Mouse (Mus musculus): ENCODE measurements around the gene Cerk. TPM values are rescaled to one million over a fixed set of nuclear protein-coding genes. Genes with fewer than 3 reads are reported as not detected.
"Not testable (repeated sequence)": the region's sequence is repeated elsewhere in the genome, so short reads cannot be mapped to it uniquely, and the experiment has no call there.

The Cerk gene
- polyA plus RNA-seq, 1 experiment from 2014 or later = 24.1 TPM

DNA sequence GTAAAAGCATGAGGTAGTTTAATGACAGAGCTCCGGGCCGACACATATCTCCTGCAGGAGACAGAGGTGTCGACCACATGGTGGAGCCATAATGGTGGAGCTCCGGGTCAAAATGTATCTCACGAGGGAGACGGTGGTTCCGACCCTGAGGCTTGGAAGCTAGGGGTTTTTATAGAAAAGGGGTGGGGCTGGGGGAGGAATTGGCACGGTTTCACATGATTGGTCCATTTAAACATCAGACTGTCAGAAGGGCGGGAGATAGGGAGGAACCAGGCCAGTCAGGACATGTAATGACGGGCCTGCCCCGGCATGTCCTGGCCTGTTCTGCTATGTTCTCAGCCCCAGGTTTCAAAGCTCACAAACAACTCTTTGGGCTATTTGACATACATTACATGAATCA, 36.0 kb upstream of the Cerk start:
- not testable (repeated sequence) for H3K4me1 ChIP-seq; H3K9me3 ChIP-seq; H3K4me3 ChIP-seq (replicated peaks); ATAC-seq (ENCODE audit: low FRiP score); H3K27me3 ChIP-seq; H3K9ac ChIP-seq; H3K27ac ChIP-seq; H3K36me3 ChIP-seq (replicated peaks); H3K4me2 ChIP-seq
- WGBS = 88% methylated on average over 11 of the region's 11 CpGs

DNA sequence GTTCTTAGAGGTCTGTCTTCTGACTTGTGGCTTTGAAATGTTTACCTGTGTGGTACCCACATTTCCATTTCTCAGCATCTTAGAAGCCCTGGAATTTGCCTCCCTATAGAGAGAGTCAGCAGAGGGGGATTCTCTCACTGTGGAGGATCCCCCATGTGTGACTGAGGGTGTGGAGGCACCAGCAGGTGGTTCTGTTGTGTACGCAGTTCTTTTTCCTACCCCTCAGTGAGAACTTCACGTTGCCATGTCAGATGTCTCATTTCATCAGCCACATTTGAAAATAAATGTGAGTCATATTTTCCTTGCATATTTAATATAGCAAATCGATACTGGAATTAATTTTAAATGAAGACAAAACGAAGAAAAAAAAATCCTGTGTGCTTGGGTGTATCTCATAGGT, 35.4 kb upstream of the Cerk start:
- Histone ChIP-seq H3K27ac (no peak overlapping the region), H3K9ac (no peak overlapping the region), H3K4me3 (replicated peaks) (no peak overlapping the region), H3K4me2 (no peak overlapping the region), H3K36me3 (replicated peaks) (no peaks in the 10 kb centered on the region), H3K4me1 (no peaks in the 10 kb centered on the region), H3K27me3 (no peaks in the 10 kb centered on the region), H3K9me3 (no peaks in the 10 kb centered on the region)
- 88% methylated on average over 4 of the region's 4 CpGs for WGBS
- no peak for ATAC-seq (ENCODE audit: low FRiP score)

DNA sequence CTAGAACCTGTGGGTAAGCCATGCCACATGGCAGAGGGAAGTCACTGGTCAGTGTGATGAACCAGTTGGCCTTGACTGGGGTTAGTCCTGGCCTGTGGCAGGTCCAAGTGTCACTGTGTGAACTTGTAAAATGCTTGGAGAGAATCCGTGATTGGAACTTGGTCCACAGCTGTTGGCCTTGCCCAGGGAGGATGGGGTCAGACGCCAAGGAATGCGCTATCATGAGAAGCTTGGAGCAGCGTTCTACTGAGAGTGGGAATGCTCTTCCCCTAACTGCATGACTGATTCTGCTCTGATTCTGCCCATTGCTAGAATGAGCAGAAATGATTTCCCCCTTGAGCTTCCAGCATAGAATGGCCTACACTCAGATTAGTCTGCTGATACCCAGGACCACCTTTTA, 34.8 kb upstream of the Cerk start:
- no peak overlapping the region for H3K27ac ChIP-seq
- no peaks in the 10 kb centered on the region for H3K9me3 ChIP-seq
- H3K36me3 ChIP-seq (replicated peaks) = no peaks in the 10 kb centered on the region
- no peaks in the 10 kb centered on the region for H3K27me3 ChIP-seq
- no peaks in the 10 kb centered on the region for H3K4me1 ChIP-seq
- no peak overlapping the region for H3K9ac ChIP-seq
- 89% methylated on average over 4 of the region's 4 CpGs for WGBS
- H3K4me2 ChIP-seq = no peak overlapping the region
- H3K4me3 ChIP-seq (replicated peaks) = no peak overlapping the region
- ATAC-seq (ENCODE audit: low FRiP score) = no peak

DNA sequence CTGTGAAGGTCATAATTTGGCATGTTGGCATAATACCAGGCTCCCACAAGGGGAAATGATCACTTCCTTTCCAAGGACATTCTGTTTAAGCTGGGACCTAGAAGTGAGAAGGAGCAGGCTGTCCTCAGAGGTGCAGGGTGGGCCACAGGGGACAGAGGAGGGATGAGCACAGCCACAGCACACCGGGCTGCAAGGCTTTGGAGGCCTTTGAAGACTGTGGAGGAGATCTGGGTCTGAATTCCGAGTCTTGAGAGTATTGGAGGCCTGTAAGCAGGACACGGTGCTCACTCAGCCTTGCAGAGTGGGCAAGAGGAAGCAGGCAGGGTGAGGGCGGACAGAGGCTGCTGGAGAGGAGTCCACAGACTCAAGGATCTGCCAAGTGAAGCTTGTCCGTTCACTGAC, 34.3 kb upstream of the Cerk start:
- H3K9ac ChIP-seq = no peak overlapping the region
- ATAC-seq (ENCODE audit: low FRiP score) = no peak

DNA sequence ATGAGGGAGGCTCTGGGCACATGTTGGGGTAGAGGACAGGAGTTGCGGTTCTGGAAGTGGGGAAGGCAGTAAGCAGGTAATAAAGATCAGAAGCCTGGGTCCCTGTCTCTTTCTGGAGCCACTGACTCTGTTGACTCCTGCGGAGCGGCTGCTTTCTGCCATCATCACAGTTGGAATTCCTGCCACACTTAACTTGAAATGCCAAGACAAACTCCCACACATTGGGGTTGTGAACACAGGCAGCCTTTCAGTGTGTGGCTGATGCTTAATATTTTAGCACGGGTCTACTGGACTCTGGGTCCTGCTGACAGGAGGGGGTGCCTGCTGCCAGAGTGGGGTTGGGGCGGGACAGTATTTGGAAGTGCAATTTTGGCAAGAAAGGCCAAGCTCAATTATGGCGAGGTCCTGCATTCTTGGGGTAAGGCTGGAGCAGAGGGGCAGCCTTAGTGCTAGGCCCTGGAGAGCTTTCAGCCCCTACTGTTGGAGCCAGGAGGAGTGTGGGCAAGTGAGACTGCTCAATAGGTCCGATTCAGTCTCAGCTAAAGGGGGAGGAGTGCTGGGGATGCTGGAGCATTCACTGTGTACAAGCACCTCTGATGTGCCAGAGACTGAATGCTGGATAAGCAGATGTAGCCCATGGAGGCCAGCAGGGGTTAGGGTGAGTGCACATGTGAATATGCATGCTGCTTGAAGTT, 33.7 kb upstream of the Cerk start:
- Histone ChIP-seq H3K4me1 (peaks cover 7% of the 10 kb centered on the region), H3K36me3 (replicated peaks) (no peaks in the 10 kb centered on the region), H3K27me3 (no peaks in the 10 kb centered on the region), H3K4me3 (replicated peaks) (no peak overlapping the region), H3K27ac (no peak overlapping the region), H3K9ac (no peak overlapping the region), H3K4me2 (no peak overlapping the region), H3K9me3 (no peaks in the 10 kb centered on the region)
- 82% methylated on average over 7 of the region's 7 CpGs for WGBS
- no peak for ATAC-seq (ENCODE audit: low FRiP score)

More for the DNA sequence above, 34.3 kb upstream of the Cerk start:
- Histone ChIP-seq H3K27me3 (no peaks in the 10 kb centered on the region), H3K4me2 (no peak overlapping the region), H3K9me3 (no peaks in the 10 kb centered on the region), H3K27ac (no peak overlapping the region), H3K4me1 (peaks cover 2% of the 10 kb centered on the region; the same call in 1 of the 2 replicates), H3K4me3 (replicated peaks) (no peak overlapping the region), H3K36me3 (replicated peaks) (no peaks in the 10 kb centered on the region)
- WGBS = 85% methylated on average over 5 of the region's 5 CpGs

DNA sequence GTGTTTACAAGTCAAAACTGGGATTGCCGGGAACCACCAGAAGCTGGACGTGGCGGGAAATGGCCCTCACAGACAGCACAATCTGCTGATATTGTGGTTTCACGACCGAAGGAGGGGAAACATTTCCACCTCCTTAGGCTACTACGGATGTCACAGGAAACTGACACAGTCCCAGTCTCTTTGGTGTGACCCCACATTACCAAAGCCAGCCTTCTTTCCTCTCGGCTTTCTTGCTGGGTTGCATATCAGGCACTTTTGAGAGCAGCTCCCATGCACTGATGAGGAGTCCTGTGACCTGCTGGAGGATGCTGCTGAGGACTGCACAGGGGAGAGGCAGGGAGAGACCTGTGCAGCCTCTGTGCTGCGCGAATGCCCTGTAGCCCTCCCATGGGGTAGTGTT, 30.7 kb upstream of the Cerk start:
- H3K9me3 ChIP-seq; H3K27me3 ChIP-seq; H3K36me3 ChIP-seq (replicated peaks); ATAC-seq (ENCODE audit: low FRiP score); H3K9ac ChIP-seq; H3K27ac ChIP-seq; H3K4me3 ChIP-seq (replicated peaks); H3K4me2 ChIP-seq: not testable (repeated sequence)
- peaks cover 19% of the 10 kb centered on the region for H3K4me1 ChIP-seq
- WGBS = 85% methylated on average over 9 of the region's 9 CpGs

DNA sequence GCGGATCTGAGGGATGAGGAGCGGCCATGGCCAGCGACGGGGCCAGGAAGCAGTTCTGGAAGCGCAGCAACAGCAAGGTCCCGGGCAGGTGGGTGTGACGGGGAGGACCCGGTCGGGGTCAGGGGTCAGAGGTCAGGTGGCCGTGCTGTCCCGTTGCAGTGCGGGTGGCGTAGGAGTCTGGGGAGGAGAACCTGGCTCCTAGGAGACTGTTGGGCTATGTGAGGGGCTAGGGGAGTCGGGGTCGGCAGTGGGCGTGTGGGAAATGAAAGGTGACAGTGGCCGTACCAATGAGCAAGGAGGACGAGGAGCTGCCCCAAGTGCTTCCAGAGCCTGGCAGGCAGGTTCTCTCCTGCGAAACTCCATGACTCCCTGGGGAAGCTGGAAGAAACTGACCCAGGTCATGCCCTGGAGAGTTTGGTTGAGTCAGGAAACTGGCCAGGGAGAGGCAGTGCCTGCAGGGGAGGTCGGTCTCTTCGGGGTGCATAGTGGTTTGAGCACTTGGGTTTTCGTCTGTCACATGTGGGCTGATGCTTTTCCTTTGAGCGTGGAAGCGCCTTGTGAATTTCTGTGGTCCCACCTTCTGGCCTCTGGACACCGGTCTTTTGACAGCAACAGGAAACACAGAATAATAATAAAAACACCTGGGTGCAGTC, 28.7 kb upstream of the Cerk start:
- H3K9me3 ChIP-seq = no peaks in the 10 kb centered on the region
- peaks cover 19% of the 10 kb centered on the region for H3K4me1 ChIP-seq
- H3K4me2 ChIP-seq = peak overlapping the region; percentile 99
- peak overlapping the region; percentile 86 for H3K9ac ChIP-seq
- peak overlapping the region; percentile 78 for H3K27ac ChIP-seq
- WGBS = 17% methylated on average over 25 of the region's 25 CpGs
- ATAC-seq (ENCODE audit: low FRiP score) = peak; percentile 39; the same call in 1 of the 2 replicates
- H3K36me3 ChIP-seq (replicated peaks) = no peaks in the 10 kb centered on the region
- H3K27me3 ChIP-seq = no peaks in the 10 kb centered on the region
- peak overlapping the region; percentile 78 for H3K4me3 ChIP-seq (replicated peaks)

DNA sequence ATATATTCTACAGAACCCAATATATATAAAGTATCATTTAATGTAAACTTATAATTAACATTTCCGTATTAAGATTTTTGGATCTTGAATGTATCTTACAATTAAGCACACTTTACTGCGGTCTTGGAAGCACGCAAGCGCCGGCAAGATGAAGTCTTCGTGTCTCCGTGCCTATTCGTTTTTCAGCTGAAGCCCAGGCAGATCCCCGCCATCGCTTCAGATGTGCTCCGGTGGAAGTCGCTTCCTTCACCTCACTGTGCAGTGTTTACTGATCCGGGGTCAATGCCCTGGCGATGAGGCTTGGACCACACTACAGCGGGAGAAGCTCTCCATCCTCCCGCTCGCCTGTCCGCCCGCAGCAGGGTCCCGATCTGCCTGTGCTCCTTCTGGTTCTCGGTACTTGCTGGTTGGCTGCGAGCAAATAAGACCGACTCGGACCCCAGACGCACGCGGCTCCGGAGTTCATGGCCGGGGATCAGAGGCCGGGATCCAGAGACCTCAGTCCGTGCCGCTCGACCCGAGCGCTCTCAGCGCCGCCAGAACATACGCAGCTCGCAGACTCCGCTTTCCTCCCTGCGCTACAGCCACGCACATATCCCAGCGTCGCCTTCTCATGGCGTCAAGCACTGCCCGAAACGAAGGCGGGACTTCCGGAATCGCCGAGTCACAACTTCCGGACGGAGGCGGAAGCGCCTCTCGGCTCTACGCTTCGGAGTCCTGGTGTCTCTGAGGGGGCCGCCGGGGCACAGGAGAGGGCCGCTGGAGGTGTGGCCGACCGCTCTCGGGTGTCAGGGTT, 28.0 kb upstream of the Cerk start, which contains the start of gene Tbc1d22a:
TSS of gene Tbc1d22a (plus strand) at position 707 of the 796 bp plus-strand sequence.
- WGBS = under 1% methylated on average over 64 of the region's 64 CpGs
- peak; percentile 94 for ATAC-seq (ENCODE audit: low FRiP score)
- Histone ChIP-seq H3K4me2 (peak within 1 kb of the TSS; percentile 99), H3K27ac (peak within 1 kb of the TSS; percentile 86), H3K9me3 (no peaks in the 10 kb centered on the region), H3K36me3 (replicated peaks) (no peaks in the 10 kb centered on the region), H3K4me3 (replicated peaks) (peak within 1 kb of the TSS; percentile 78), H3K4me1 (peaks cover 19% of the 10 kb centered on the region), H3K9ac (peak within 1 kb of the TSS; percentile 86), H3K27me3 (no peaks in the 10 kb centered on the region)

DNA sequence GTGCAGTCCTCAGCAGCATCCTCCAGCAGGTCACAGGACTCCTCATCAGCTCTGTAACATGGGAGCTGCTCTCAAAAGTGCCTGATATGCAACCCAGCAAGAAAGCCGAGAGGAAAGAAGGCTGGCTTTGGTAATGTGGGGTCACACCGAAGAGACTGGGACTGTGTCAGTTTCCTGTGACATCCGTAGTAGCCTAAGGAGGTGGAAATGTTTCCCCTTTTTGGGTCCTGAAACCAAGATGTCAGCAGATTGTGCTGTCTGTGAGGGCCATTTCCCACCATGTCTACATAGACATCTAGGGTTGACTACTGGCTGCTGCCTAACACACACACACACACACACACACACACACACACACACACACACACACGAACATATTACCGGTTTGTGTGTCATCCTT, 26.3 kb upstream of the Cerk start:
- H3K4me1 ChIP-seq = peaks cover 19% of the 10 kb centered on the region
- not testable (repeated sequence) for ATAC-seq (ENCODE audit: low FRiP score); H3K4me3 ChIP-seq (replicated peaks); H3K4me2 ChIP-seq; H3K36me3 ChIP-seq (replicated peaks); H3K9me3 ChIP-seq; H3K9ac ChIP-seq; H3K27ac ChIP-seq; H3K27me3 ChIP-seq
- WGBS = 92% methylated on average over 5 of the region's 5 CpGs

DNA sequence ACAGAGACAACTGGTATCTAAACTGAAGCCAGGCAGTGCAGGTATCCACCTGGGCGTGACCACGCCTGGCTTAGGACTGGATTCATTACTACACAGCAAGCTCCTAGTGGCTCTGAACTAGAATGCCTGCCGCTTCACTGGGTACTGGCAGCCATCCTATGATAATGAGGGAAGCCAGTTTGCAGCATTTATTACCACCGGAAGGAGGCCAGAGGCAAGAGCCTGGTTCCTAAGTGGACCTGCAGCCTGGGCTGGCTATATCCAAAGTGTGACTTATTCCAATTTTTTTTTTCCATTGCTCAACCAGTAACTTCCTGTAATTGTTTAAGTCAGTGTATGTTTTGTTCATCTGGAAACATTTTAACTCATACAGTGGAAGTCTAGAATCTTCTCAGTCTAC, 20.4 kb upstream of the Cerk start:
- H3K9ac ChIP-seq = no peak overlapping the region
- no peak for ATAC-seq (ENCODE audit: low FRiP score)
- H3K9me3 ChIP-seq = no peaks in the 10 kb centered on the region
- no peak overlapping the region for H3K4me2 ChIP-seq
- peaks cover 5% of the 10 kb centered on the region; the same call in 1 of the 2 replicates for H3K4me1 ChIP-seq
- no peak overlapping the region for H3K27ac ChIP-seq
- H3K27me3 ChIP-seq = no peaks in the 10 kb centered on the region
- 75% methylated on average over 4 of the region's 4 CpGs for WGBS
- H3K36me3 ChIP-seq (replicated peaks) = no peaks in the 10 kb centered on the region
- H3K4me3 ChIP-seq (replicated peaks) = no peak overlapping the region

DNA sequence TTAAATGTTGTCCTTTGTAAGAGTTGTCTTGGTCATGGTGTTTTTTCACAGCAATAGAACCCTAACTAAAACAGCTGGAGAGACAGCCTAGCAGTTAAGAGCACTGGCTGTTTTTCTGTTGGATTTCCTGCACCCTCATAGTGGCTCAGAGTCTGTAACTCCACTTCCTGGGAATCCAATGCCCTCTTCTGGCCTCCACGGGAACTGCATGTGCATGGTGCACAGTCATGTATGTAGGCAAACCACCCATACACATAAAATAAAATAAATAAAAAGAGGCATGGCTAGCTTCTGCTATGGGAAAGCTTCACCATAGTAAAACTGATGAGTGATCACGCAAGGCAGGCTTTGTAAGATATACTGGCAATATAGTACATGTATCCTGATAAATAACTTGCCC, 19.4 kb upstream of the Cerk start:
- no peaks in the 10 kb centered on the region for H3K36me3 ChIP-seq (replicated peaks)
- ATAC-seq (ENCODE audit: low FRiP score) = no peak
- no peak overlapping the region for H3K9ac ChIP-seq
- H3K9me3 ChIP-seq = no peaks in the 10 kb centered on the region
- no peak overlapping the region for H3K27ac ChIP-seq
- H3K27me3 ChIP-seq = no peaks in the 10 kb centered on the region
- H3K4me2 ChIP-seq = no peak overlapping the region
- no peak overlapping the region for H3K4me3 ChIP-seq (replicated peaks)
- H3K4me1 ChIP-seq = peaks cover 5% of the 10 kb centered on the region; the same call in 1 of the 2 replicates
- 44% methylated on average over 2 of the region's 2 CpGs for WGBS

DNA sequence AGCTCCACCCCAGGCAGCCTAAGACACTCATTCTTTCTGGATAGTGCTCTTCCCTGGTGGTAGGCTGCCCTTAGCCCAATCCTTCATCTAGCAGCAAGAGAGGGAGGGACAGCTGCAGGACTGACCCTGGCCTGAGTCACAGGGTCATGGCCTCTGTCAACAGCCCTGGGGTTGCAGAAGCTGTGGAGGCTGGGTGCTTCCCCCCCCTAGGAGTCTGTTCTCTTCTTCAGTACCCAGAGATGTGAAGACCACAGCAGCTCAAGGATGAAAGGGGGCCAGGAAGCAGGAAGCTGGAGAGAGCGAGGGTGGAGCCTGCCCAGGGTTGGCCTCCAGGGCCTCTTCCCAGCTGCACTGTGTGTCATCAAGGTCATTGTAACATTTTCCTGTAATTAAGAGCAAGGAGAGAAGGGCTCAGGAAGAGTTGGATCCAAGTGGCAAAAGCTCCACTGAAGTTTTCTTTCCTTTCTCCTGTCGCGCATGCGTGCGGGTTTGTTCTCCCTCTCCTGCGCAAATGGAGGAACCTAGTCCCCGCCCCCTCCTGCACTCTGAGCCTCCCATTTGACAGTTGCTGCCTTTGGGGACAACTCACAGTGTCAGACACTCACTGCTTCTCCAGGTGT, 18.1 kb upstream of the Cerk start:
- Histone ChIP-seq H3K9ac (no peak overlapping the region), H3K4me1 (peaks cover 5% of the 10 kb centered on the region; the same call in 1 of the 2 replicates), H3K4me3 (replicated peaks) (no peak overlapping the region), H3K27me3 (no peaks in the 10 kb centered on the region), H3K4me2 (no peak overlapping the region), H3K9me3 (no peaks in the 10 kb centered on the region), H3K36me3 (replicated peaks) (no peaks in the 10 kb centered on the region), H3K27ac (no peak overlapping the region)
- WGBS = 54% methylated on average over 7 of the region's 7 CpGs
- no peak for ATAC-seq (ENCODE audit: low FRiP score)

All from forebrain, embryonic 12.5 days (tissue).